Mouse (Mus musculus) gastrocnemius, postnatal 14 days (tissue): ENCODE measurements around the gene Prickle2. TPM values are rescaled to one million over a fixed set of nuclear protein-coding genes. Genes with fewer than 3 reads are reported as not detected.

ENCODE experiments used
- DNase-seq: peaks from one replicate; pipeline ENCODE4 v3.0.0; 2021; ENCODE audit warnings: mixed read lengths
- intact Hi-C: fragments of 180-260 bp; cut with DNase I; formaldehyde crosslinking; loops from one replicate; pipeline ENCODE4 v1.15.1; 2025; ENCODE audit warnings: low total_unique reads
- total RNA-seq, 2 experiments: library from RNA; stranded (reverse); gene quantifications; 2 replicates each; pipeline ENCODE4 v1.2.3; 2021

The Prickle2 gene
- total RNA-seq, 2 experiments from 2014 or later = 4.0 to 4.3 TPM

GRCm38 (mm10) chr6:92612151-92612769 is 93.7 kb downstream of the Prickle2 start:
- no peak for DNase-seq
- intact Hi-C loops = no loop called here

GRCm38 (mm10) chr6:92609682-92610235 is 96.2 kb downstream of the Prickle2 start:
- no peak for DNase-seq
- intact Hi-C loops = no loop called here

DNA sequence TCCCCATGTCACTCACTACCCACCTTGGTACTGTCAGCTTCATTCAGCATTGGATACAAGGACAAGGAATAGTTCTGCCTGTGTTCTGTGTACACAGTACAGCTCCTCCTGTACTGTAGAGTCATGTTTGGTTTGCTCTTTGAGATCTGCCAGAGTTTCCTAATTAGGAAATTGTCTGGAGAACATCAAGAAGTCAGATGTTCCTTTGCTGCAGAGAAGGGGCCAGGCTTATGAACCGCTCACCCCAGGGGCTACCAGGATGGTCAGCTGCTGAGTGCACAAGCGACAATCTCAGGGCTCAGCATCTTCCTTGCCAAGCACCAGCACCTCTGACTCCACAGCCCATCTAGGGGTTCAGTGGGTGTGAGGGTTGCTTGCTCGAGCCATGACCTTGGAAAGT is 96.9 kb downstream of the Prickle2 start:
- DNase-seq = no peak
- intact Hi-C loops = no loop called here

- DNase-seq = no peak
- intact Hi-C loops = no loop called here
These were observed 100.8 kb downstream of the Prickle2 start for GRCm38 (mm10) chr6:92605156-92605555.

GRCm38 (mm10) chr6:92596340-92596739 is 109.6 kb downstream of the Prickle2 start:
- DNase-seq = no peak
- intact Hi-C loops = no loop called here

- DNase-seq = no peak
- intact Hi-C loops = no loop called here
These were observed 116.4 kb downstream of the Prickle2 start for GRCm38 (mm10) chr6:92589381-92590065.

GRCm38 (mm10) chr6:92584026-92584425 is 121.9 kb downstream of the Prickle2 start:
- intact Hi-C loops = no loop called here
- no peak for DNase-seq

DNA sequence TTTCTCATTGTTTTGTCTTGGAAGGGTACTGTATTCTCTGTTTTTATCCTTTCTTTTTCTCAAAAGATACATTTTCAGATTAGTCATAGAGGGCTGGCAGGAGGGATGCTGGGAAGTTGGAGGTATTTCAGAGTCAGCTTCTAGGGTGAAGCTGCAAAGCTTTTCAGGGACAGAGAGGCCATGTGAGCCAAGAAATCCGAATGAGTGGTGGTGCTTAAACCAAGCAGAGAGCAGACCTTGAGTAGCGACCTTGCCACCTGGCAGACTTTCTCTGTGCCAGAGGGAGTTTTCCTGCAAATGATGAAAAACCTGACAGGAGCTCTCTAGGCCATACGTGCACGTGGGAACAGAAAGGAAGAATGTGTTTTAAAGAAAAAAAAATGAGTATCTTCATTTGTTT is 130.7 kb downstream of the Prickle2 start:
- DNase-seq = no peak
- intact Hi-C loops = no loop called here

- no peak for DNase-seq
- intact Hi-C loops = no loop called here
These were observed 133.8 kb downstream of the Prickle2 start for GRCm38 (mm10) chr6:92572139-92572538.

- DNase-seq = no peak
- intact Hi-C loops = no loop called here
These were observed 135.9 kb downstream of the Prickle2 start for GRCm38 (mm10) chr6:92570090-92570489.

GRCm38 (mm10) chr6:92569283-92569682 is 136.7 kb downstream of the Prickle2 start:
- intact Hi-C loops = no loop called here
- DNase-seq = no peak

DNA sequence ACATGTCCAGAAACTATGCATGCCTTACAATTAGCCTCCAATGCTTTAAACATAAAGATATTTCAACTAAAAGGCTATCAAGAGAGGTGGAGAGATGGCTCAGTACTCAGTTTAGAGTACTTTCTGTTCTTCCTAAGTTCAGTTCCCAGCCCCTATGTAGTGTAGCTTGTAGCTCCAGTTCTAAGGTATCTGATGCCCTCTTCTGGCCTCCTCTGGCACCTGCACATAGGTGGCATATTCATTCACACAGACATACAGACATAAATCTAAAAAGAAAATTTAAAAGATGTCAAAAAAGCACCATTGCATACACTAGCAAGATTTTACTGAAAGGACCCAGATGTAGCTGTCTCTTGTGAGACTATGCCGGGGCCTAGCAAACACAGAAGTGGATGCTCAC is 146.7 kb downstream of the Prickle2 start:
- intact Hi-C loops = no loop called here
- DNase-seq = no peak

DNA sequence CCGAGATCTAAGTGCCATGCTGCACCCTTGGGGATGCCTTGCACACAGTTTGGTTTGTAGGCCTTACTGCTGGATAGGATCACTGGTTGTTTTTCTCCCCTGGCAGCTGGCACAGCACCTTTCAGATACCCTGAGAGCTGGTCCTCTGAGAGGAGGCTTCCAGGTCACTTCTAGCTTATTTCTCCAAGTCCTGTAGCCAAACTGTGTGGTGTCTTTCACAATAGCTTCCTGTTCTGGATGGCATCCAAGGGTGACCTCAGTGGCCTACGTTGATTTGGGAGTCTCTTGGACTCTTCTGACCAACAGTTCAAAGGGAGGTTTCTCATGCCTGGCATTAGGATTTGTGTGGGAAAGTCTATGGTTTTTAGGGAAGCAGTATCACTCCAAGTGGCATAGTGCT is 150.3 kb downstream of the Prickle2 start:
- DNase-seq = no peak
- intact Hi-C loops = no loop called here

DNA sequence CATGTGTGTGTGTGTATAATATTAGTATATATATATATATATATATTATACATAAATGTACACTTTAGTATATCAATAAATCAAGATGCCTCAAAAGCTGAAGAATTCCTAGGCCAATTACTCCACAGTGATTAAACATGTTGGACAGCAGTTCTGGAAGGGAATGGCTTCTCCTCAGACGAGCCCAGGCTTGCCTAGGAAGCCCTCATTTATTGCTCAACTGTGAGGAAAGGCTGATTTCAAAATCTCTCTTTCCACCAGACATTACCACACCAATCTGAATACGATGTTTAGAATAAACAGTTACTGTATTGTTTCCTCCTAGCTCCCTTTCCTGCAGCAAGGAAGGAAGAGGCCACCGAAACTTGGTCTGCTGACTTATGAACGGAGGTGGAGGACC is 152.9 kb downstream of the Prickle2 start:
- intact Hi-C loops = no loop called here
- no peak for DNase-seq

- intact Hi-C loops = no loop called here
- no peak for DNase-seq
These were observed 156.7 kb downstream of the Prickle2 start for GRCm38 (mm10) chr6:92549246-92549645.

DNA sequence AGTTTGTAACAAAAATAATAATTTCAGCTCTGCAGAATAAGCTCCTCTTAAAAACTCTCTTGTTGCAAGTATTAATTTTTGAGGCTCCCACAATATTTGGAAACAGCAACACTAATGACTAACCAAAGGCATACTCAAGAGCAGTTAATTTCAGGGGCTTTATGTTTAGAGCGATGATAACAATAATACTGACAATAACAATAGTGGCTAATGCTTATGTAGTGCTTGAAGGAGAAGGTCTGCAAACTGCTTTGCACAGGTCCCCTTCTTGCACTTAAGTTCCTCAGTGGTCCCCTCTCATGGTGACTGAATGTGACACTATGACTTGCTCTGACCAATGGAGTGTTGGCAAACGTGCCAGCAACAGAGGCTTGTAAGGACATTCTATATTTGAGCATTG is 160.8 kb downstream of the Prickle2 start:
- no peak for DNase-seq
- intact Hi-C loops = no loop called here

DNA sequence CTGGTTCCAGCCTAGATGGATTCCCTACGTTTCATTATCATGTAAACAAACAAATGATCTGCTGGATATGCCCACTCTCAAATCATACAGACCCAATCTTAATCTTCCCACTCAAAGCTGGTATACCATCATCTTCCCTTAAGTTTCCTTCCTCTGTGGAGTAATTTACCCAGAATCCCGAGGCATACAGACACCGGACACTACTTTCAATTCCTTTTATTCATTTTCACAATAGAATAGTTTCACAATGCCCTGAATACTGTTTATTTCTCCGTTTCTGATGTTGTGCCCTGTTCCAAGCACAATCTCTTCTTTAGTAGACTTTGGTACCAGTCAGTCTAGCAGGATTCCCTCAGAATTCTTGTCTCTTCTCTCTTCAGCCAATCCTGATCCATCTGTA is 162.1 kb downstream of the Prickle2 start:
- no peak for DNase-seq
- intact Hi-C loops = no loop called here

DNA sequence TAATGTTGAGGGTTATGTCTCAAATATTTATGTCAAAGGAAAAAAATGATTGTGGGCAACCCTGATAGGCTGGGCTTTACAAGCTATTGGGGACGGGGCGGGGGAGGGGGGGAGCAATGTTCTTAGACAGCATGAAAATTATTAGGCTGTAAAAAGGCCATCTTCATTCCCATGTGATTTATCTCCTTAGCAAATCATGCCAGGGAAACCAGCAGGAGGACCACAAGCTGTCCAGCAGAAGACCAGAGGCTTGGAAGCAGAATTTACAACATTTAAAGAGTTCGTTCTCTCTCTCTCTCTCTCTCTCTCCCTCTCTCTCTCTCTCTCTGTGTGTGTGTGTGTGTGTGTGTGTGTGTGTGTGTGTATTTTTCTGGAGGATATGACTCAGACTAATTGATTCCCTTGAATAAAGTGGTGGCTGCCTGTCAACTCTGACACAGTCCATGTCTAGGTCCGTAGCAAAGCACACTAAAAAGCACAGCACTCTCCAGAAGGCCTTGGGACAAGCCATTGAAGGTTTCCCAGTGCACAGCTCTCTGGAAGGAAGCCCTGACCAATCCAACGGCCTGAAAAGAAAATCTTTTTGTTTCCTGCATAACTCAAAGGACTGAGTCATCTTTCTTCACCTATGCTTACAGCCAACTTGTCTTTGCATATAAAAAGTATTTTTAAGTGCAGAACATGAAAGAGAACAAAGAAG is 163.4 kb downstream of the Prickle2 start:
- no peak for DNase-seq
- intact Hi-C loops = no loop called here

DNA sequence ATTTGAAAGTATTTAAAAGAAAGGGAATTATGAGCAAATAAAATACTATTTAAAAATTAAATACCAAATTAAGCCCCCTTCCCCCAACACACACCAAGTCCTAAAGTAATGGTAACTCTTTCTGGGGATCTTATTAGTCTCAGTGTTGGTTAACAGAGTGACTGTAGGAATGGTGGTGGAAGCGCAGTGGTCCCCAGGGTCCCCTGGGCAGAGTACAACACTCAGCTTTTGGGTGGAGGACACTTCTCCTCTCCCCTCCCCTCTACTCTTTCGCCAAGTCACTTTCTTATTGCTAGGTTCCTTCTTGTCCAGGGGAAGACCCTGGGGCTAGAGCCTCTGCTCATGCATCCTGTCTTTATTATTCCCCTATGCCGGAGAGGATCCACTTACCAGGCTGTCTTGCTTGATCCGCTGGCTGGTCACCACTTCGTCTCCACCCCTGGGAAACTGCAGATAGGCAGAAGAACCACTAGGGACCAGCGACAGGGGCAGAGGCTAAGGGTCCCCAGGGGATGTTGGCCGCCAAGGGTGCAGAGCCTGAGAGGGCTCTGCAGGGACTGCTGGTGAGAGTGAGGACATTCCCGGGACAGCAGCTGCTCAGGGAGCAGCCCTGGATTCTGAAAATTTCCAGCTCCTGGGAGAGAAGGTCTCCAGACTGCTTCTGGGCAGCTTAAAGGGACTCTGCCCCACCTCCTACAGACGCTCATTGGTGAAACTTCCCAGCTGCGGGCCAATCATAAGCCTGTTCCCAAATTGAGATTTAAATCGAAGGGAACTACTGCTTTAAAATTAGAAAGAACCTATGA is 171.5 kb downstream of the Prickle2 start:
- DNase-seq = peak; percentile 36
- intact Hi-C loops = no loop called here
